Mouse (Mus musculus): Measurements from ENCODE around the gene 1190005I06Rik.
A peak's percentile ranks its signal among the peaks of the same experiment; 100 is the strongest.

Gene 1190005I06Rik

GRCm38 (mm10) chr8:120577821-120578220 lies 69.6 kb downstream of the 1190005I06Rik start:
- no peak for DNase-seq (ENCODE audit: low spot score in 2 of 2)

GRCm38 (mm10) chr8:120575801-120576200 lies 71.6 kb downstream of the 1190005I06Rik start:
- no peak for DNase-seq (ENCODE audit: low spot score in 2 of 2)

GRCm38 (mm10) chr8:120574941-120575340 lies 72.5 kb downstream of the 1190005I06Rik start:
- no peak for DNase-seq (ENCODE audit: low spot score in 2 of 2)

- no peak for DNase-seq (ENCODE audit: low spot score in 2 of 2)
Observed at GRCm38 (mm10) chr8:120573866-120574265, 73.6 kb downstream of the 1190005I06Rik start.

- no peak for DNase-seq (ENCODE audit: low spot score in 2 of 2)
Observed at GRCm38 (mm10) chr8:120572534-120572933, 74.9 kb downstream of the 1190005I06Rik start.

GRCm38 (mm10) chr8:120571561-120571960 lies 75.9 kb downstream of the 1190005I06Rik start:
- DNase-seq (ENCODE audit: low spot score in 2 of 2), result no peak

- peak in 1 of 2 experiments; percentile 73 for DNase-seq (ENCODE audit: low spot score in 2 of 2)
Observed at GRCm38 (mm10) chr8:120569939-120570715, 77.3 kb downstream of the 1190005I06Rik start.

GRCm38 (mm10) chr8:120569123-120569522 lies 78.3 kb downstream of the 1190005I06Rik start:
- no peak for DNase-seq (ENCODE audit: low spot score in 2 of 2)

- no peak for DNase-seq (ENCODE audit: low spot score in 2 of 2)
Observed at GRCm38 (mm10) chr8:120568164-120568798, 79.2 kb downstream of the 1190005I06Rik start.

GRCm38 (mm10) chr8:120567731-120568130 lies 79.7 kb downstream of the 1190005I06Rik start:
- DNase-seq (ENCODE audit: low spot score in 2 of 2), result no peak

- DNase-seq (ENCODE audit: low spot score in 2 of 2), result no peak
Observed at GRCm38 (mm10) chr8:120566681-120567080, 80.8 kb downstream of the 1190005I06Rik start.

- DNase-seq (ENCODE audit: low spot score in 2 of 2), result no peak
Observed at GRCm38 (mm10) chr8:120565151-120565711, 82.2 kb downstream of the 1190005I06Rik start.

GRCm38 (mm10) chr8:120563851-120564837 lies 83.3 kb downstream of the 1190005I06Rik start:
- peak; percentile 58 to 76 for DNase-seq (ENCODE audit: low spot score in 2 of 2)

GRCm38 (mm10) chr8:120563348-120563724 lies 84.1 kb downstream of the 1190005I06Rik start:
- DNase-seq (ENCODE audit: low spot score in 2 of 2), result no peak

GRCm38 (mm10) chr8:120562680-120563347 lies 84.6 kb downstream of the 1190005I06Rik start:
- no peak for DNase-seq (ENCODE audit: low spot score in 2 of 2)

GRCm38 (mm10) chr8:120561539-120562435 lies 85.6 kb downstream of the 1190005I06Rik start:
- no peak for DNase-seq (ENCODE audit: low spot score in 2 of 2)

- DNase-seq (ENCODE audit: low spot score in 2 of 2), result no peak
Observed at GRCm38 (mm10) chr8:120560535-120560934, 86.9 kb downstream of the 1190005I06Rik start.

- no peak for DNase-seq (ENCODE audit: low spot score in 2 of 2)
Observed at GRCm38 (mm10) chr8:120559654-120560053, 87.8 kb downstream of the 1190005I06Rik start.
